Mouse (Mus musculus): Measurements from ENCODE around the gene Rcc1. TPM values are rescaled to one million over a fixed set of nuclear protein-coding genes. Genes with fewer than 3 reads are reported as not detected.

Rcc1 gene
- 10.5 and 11.5 TPM in 2 replicates for polyA plus RNA-seq (2012; rRNA removed)

DNA sequence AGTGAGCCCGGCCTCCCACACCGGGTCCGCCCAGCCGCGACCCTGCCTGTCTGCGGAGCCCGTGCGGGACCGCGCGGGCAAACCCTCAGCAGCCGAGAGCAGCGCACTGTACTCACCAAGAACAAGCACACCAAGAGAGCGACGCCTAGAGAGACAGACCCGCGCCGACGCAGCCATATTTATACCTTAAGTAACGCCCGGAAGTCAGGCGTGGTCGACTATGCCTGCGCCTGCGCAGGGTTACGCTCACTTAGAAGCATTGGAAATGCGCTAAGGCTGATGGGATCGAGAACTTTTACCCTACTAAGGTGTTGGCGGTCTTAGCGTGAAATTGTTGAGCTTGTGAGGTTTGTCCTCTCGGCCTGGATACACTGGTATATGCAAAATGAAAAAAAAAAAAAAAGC is at the start of gene Rcc1:
Gene Rcc1, minus strand, starts transcription at position 125 of the 405 bp plus-strand sequence.
- DNase-seq (ENCODE audit: low read depth in 1 of 2, low spot score in 2 of 2), result peak; percentile 85 to 86
- peak within 1 kb of the TSS; percentile 91 for H3K4me3 ChIP-seq (ENCODE audit: extremely low read depth, insufficient read depth, insufficient read length)
- TF ChIP-seq POLR2A (IDR thresholded peaks at IDR 0.05; ENCODE audit: low read depth, low read length), result peak; percentile 98
- TF ChIP-seq CTCF (IDR thresholded peaks at IDR 0.05; ENCODE audit: extremely low read depth, insufficient read depth, insufficient read length, insufficient replicate concordance), result no peak

DNA sequence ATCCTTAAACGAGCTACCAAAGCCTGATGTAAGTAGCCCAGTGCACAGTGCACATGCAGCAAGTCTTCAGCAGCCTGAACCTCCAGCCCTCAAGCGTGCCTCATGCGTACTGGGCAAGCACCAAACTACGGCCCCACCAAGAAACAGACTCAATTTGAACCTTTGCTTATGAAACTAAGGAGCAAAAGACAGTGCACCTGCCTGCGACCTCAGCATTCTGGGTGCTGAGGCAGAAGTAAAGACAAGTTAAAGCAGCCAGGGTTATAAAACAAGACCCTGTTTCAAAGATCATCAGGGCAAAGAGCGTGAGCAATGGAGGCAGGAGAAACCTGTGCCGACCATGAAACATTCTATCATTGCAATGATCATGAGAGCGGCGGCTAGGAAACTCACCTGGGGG is 47.6 kb upstream of the Rcc1 start:
- no peak for DNase-seq (ENCODE audit: low read depth in 1 of 2, low spot score in 2 of 2)
- no peak overlapping the region for H3K27ac ChIP-seq (ENCODE audit: insufficient read depth, low read length)
- no peaks in the 10 kb centered on the region for H3K36me3 ChIP-seq (ENCODE audit: control insufficient read depth, insufficient read depth, low read length)
- no peaks in the 10 kb centered on the region for H3K4me1 ChIP-seq (ENCODE audit: control insufficient read depth, insufficient read depth, insufficient read length)
- TF ChIP-seq POLR2A (IDR thresholded peaks at IDR 0.05; ENCODE audit: low read depth, low read length) (no peak), CTCF (IDR thresholded peaks at IDR 0.05; ENCODE audit: extremely low read depth, insufficient read depth, insufficient read length, insufficient replicate concordance) (no peak)
- no peak overlapping the region for H3K4me3 ChIP-seq (ENCODE audit: extremely low read depth, insufficient read depth, insufficient read length)
- WGBS, result 97% methylated on average over 9 of the region's 9 CpGs
- no peaks in the 10 kb centered on the region for H3K27me3 ChIP-seq (ENCODE audit: control insufficient read depth, insufficient read depth, low read length)

More for the DNA sequence above, at the start of gene Rcc1:
- Histone ChIP-seq H3K36me3 (ENCODE audit: control insufficient read depth, insufficient read depth, low read length) (peaks cover 7% of the 10 kb centered on the region), H3K4me1 (ENCODE audit: control insufficient read depth, insufficient read depth, insufficient read length) (0 out of 2 replicates have a peak, but pooled peaks cover 2% of the 10 kb centered on the region), H3K27ac (ENCODE audit: insufficient read depth, low read length) (peak within 1 kb of the TSS; percentile 96), H3K27me3 (ENCODE audit: control insufficient read depth, insufficient read depth, low read length) (no peaks in the 10 kb centered on the region)
- under 1% methylated on average over 31 of the region's 31 CpGs for WGBS

DNA sequence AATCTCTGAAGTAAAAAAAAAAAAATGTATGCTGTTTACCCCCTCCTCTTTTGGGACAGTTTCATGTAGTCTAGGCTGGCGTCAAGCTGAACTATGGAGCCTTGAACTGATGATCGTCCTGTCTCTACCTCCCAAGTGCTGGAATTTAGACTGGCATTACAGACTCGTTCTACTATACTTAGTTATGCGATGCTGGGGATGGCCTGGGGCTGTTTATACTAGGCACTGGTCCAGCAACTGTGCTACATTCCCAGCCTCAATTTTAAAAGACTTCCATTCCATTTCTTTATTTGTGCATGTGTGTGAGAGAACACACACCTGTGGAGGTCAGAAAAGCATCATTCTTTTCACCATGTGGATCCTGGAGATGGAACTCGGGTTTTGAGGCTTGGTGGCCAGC is 45.5 kb upstream of the Rcc1 start:
- DNase-seq (ENCODE audit: low read depth in 1 of 2, low spot score in 2 of 2), result no peak
- H3K4me3 ChIP-seq (ENCODE audit: extremely low read depth, insufficient read depth, insufficient read length), result no peak overlapping the region
- no peak overlapping the region for H3K27ac ChIP-seq (ENCODE audit: insufficient read depth, low read length)
- no peaks in the 10 kb centered on the region for H3K27me3 ChIP-seq (ENCODE audit: control insufficient read depth, insufficient read depth, low read length)
- no peaks in the 10 kb centered on the region for H3K36me3 ChIP-seq (ENCODE audit: control insufficient read depth, insufficient read depth, low read length)
- H3K4me1 ChIP-seq (ENCODE audit: control insufficient read depth, insufficient read depth, insufficient read length), result no peaks in the 10 kb centered on the region
- WGBS, result 92% methylated on average over 5 of the region's 5 CpGs
- no peak for TF ChIP-seq POLR2A (IDR thresholded peaks at IDR 0.05; ENCODE audit: low read depth, low read length)
- TF ChIP-seq CTCF (IDR thresholded peaks at IDR 0.05; ENCODE audit: extremely low read depth, insufficient read depth, insufficient read length, insufficient replicate concordance), result no peak

DNA sequence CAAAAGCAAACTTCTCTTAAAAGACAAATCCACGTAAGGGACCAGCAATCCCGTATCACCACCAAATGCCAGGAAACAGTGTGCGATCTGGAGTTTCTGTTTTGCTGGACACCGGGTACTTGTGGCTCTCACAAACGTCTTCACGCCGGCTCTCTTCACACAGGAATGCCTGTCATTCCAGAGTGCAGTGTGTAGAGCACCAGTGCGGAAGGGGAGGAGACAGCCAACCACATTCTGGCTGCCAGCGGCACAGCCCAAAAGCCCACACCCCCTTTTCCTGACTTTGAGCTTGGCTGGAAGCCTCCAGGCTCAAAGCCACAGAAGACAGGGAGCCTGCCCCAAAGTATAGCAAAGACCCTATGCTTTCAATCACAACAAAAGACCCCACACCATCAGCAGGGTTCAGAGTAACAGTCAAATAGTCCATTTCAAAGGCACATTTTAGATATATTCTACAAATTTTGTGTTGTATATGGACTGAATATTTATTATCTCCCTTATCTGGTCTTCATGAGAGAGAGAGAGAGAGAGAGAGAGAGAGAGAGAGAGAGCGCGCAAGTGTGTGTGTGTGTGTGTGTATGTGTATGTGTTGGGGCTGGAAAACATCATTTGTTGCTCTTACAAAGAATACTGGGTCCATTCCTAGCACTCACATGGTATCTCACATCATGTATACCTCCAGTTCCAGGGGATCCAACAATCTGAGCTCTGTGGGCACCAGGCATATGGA is 44.8 kb upstream of the Rcc1 start:
- no peak overlapping the region for H3K27ac ChIP-seq (ENCODE audit: insufficient read depth, low read length)
- H3K4me3 ChIP-seq (ENCODE audit: extremely low read depth, insufficient read depth, insufficient read length), result peak overlapping the region; percentile 6; the same call in 1 of the 2 replicates
- WGBS, result 39% methylated on average over 11 of the region's 11 CpGs
- no peak for DNase-seq (ENCODE audit: low read depth in 1 of 2, low spot score in 2 of 2)
- no peaks in the 10 kb centered on the region for H3K27me3 ChIP-seq (ENCODE audit: control insufficient read depth, insufficient read depth, low read length)
- no peaks in the 10 kb centered on the region for H3K36me3 ChIP-seq (ENCODE audit: control insufficient read depth, insufficient read depth, low read length)
- H3K4me1 ChIP-seq (ENCODE audit: control insufficient read depth, insufficient read depth, insufficient read length), result no peaks in the 10 kb centered on the region
- TF ChIP-seq POLR2A (IDR thresholded peaks at IDR 0.05; ENCODE audit: low read depth, low read length), result no peak
- no peak for TF ChIP-seq CTCF (IDR thresholded peaks at IDR 0.05; ENCODE audit: extremely low read depth, insufficient read depth, insufficient read length, insufficient replicate concordance)

DNA sequence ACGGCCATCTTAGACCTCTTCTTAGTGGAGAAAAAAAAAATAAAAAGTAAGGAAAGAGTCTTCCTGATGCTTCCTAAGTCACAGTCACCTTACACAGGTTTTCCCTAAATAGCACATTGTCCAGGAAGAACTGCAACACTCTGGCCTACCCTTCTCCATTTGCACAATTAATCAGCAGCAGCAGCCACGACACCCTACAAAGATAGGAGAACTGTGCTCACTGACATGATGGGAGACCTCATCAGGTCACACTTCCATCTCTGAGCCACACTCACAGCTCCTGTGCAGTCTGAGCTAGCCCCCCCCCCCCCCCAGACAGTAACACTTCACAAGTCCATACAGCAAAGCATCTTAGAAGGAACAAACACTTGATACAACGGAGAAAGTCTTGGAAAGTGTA is 43.7 kb upstream of the Rcc1 start:
- WGBS, result 82% methylated on average over 3 of the region's 3 CpGs
- Histone ChIP-seq H3K27ac (ENCODE audit: insufficient read depth, low read length) (no peak overlapping the region), H3K4me3 (ENCODE audit: extremely low read depth, insufficient read depth, insufficient read length) (no peak overlapping the region), H3K27me3 (ENCODE audit: control insufficient read depth, insufficient read depth, low read length) (no peaks in the 10 kb centered on the region), H3K4me1 (ENCODE audit: control insufficient read depth, insufficient read depth, insufficient read length) (no peaks in the 10 kb centered on the region), H3K36me3 (ENCODE audit: control insufficient read depth, insufficient read depth, low read length) (no peaks in the 10 kb centered on the region)
- no peak for DNase-seq (ENCODE audit: low read depth in 1 of 2, low spot score in 2 of 2)
- TF ChIP-seq POLR2A (IDR thresholded peaks at IDR 0.05; ENCODE audit: low read depth, low read length), result no peak
- no peak for TF ChIP-seq CTCF (IDR thresholded peaks at IDR 0.05; ENCODE audit: extremely low read depth, insufficient read depth, insufficient read length, insufficient replicate concordance)

DNA sequence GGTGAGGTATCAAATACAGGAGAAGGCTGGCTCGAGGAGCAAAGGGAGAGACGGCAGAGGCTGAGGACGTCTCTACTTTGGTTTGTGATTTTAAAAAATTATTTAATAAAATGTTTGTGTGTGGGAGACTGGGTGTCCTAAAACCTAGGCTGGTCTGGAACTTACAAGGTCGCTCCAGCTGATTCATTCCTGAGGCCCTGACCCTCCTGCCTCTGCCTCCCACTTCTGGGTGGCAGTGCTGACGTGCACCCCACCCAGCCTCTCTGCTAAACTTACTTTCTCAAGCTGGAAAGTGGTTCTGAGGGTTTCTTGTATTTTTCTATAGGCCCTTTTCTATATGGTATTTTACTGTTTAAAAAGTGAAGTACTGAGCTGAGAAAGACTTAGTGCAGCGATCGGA is 42.8 kb upstream of the Rcc1 start:
- DNase-seq (ENCODE audit: low read depth in 1 of 2, low spot score in 2 of 2), result no peak
- no peak overlapping the region for H3K4me3 ChIP-seq (ENCODE audit: extremely low read depth, insufficient read depth, insufficient read length)
- WGBS, result 90% methylated on average over 7 of the region's 7 CpGs
- H3K27me3 ChIP-seq (ENCODE audit: control insufficient read depth, insufficient read depth, low read length), result no peaks in the 10 kb centered on the region
- H3K27ac ChIP-seq (ENCODE audit: insufficient read depth, low read length), result no peak overlapping the region
- TF ChIP-seq POLR2A (IDR thresholded peaks at IDR 0.05; ENCODE audit: low read depth, low read length) (no peak), CTCF (IDR thresholded peaks at IDR 0.05; ENCODE audit: extremely low read depth, insufficient read depth, insufficient read length, insufficient replicate concordance) (no peak)
- H3K4me1 ChIP-seq (ENCODE audit: control insufficient read depth, insufficient read depth, insufficient read length), result no peaks in the 10 kb centered on the region
- H3K36me3 ChIP-seq (ENCODE audit: control insufficient read depth, insufficient read depth, low read length), result no peaks in the 10 kb centered on the region

Data from spleen, adult 2 months (tissue).